Mouse (Mus musculus) T-helper 17 cell (primary cell): Measurements from ENCODE around the gene Aipl1.
"Not testable (repeated sequence)": the region's sequence is repeated elsewhere in the genome, so short reads cannot be mapped to it uniquely, and the experiment has no call there.

ENCODE experiments used
- in situ Hi-C, 2 experiments: fragments of 300-600 bp; cut with MboI, MseI; formaldehyde crosslinking; loops; 1 replicate in 1 of 2; 2 replicates in 1 of 2; pipeline ENCODE4 v1.15.1; 2025; ENCODE audit warnings: high pct_unique_total_duplicates in 2 of 2

Gene Aipl1

GRCm38 (mm10) chr11:72021015-72021414, 16.3 kb downstream of the Aipl1 start:
- in situ Hi-C loops, result loop anchor here in 1 of 2 experiments (10.0 kb wide), 1 partner anchor 346 kb away; no protein-coding TSS in a partner anchor

GRCm38 (mm10) chr11:72017253-72017601, 20.1 kb downstream of the Aipl1 start:
- in situ Hi-C loops, result no loop called here

GRCm38 (mm10) chr11:72016518-72017252, 20.6 kb downstream of the Aipl1 start:
- in situ Hi-C loops, result no loop called here

- in situ Hi-C loops, result no loop called here
Measured at GRCm38 (mm10) chr11:72014674-72015073, 22.6 kb downstream of the Aipl1 start.

- in situ Hi-C loops, result no loop called here
Measured at GRCm38 (mm10) chr11:72011955-72012354, 25.4 kb downstream of the Aipl1 start.

GRCm38 (mm10) chr11:72010940-72011722, 26.2 kb downstream of the Aipl1 start:
- in situ Hi-C loops, result no loop called here

GRCm38 (mm10) chr11:72010367-72010766, 26.9 kb downstream of the Aipl1 start:
- in situ Hi-C loops, result no loop called here

- in situ Hi-C loops, result no loop called here
Measured at GRCm38 (mm10) chr11:72005547-72005946, 31.8 kb downstream of the Aipl1 start.

GRCm38 (mm10) chr11:72003171-72003570, 34.1 kb downstream of the Aipl1 start:
- in situ Hi-C loops, result no loop called here

- in situ Hi-C loops, result no loop called here
Measured at GRCm38 (mm10) chr11:72002138-72002853, 35.0 kb downstream of the Aipl1 start.

- in situ Hi-C loops, result no loop called here
Measured at GRCm38 (mm10) chr11:72000194-72000593, 37.1 kb downstream of the Aipl1 start.

GRCm38 (mm10) chr11:71996805-71997204, 40.5 kb downstream of the Aipl1 start:
- in situ Hi-C loops, result no loop called here

GRCm38 (mm10) chr11:71995968-71996511, 41.3 kb downstream of the Aipl1 start:
- in situ Hi-C loops, result no loop called here

- in situ Hi-C loops, result no loop called here
Measured at GRCm38 (mm10) chr11:71992438-71992837, 44.9 kb downstream of the Aipl1 start.

GRCm38 (mm10) chr11:71991541-71991940, 45.8 kb downstream of the Aipl1 start:
- in situ Hi-C loops, result no loop called here

- in situ Hi-C loops, result not testable (repeated sequence)
Measured at GRCm38 (mm10) chr11:71989407-71989806, 47.9 kb downstream of the Aipl1 start.

- in situ Hi-C loops, result no loop called here
Measured at GRCm38 (mm10) chr11:71987159-71988150, 49.9 kb downstream of the Aipl1 start.

GRCm38 (mm10) chr11:71985783-71986182, 51.5 kb downstream of the Aipl1 start:
- in situ Hi-C loops, result no loop called here

- in situ Hi-C loops, result no loop called here
Measured at GRCm38 (mm10) chr11:71985101-71985711, 52.1 kb downstream of the Aipl1 start.

- in situ Hi-C loops, result no loop called here
Measured at GRCm38 (mm10) chr11:71984093-71984492, 53.2 kb downstream of the Aipl1 start.
